In the genomic region with DNA sequence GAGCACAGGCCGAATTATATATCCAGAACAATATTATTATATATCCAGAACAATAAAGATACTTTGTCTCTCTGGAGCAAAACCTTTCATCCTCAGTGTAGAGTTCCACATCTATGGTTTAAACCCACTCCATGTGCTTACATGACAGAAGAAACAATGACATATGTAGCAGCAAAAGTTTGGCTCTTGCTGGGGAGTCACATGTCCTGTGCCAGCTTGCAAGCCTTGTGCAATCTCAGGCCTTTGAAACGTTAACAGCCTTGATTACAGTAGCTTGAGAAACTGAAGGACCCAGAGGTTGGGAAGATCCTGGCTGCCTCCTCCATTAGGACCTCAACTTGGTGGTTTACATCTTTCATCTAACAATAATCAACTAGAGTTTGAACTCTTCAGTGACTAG, we compare ENCODE assay signal across 17 mouse cellular contexts.
DNase-seq lines count a peak whose midpoint lies in the region.
"Had no signal": no experiment of that assay in that cellular context is flagged by ENCODE, and none has a peak within 500 bp of the region (broad histone marks: within the 10 kb centered on the region; RNA-seq: fewer than 3 reads in every experiment).

No protein-coding gene starts in this region.

- peak; percentile 6 for DNase-seq in adrenal gland, postnatal 10 days
- DNase-seq in adrenal gland, adult 18-20 months (ENCODE audit: low spot score in 2 of 2) = no peak
- DNase-seq in adipocyte (ENCODE audit: low spot score) = peak; percentile 41
- peak; percentile 10 for DNase-seq in adrenal gland, postnatal 14 days
- DNase-seq in cerebellum, adult 9-11 months = no peak
- no peak for DNase-seq in layer of hippocampus, adult 9-10 months (ENCODE audit: low spot score)
- DNase-seq: cerebellum, adult 11 months; cerebellum, adult 2 months; cerebellum, postnatal 10 days; cerebellum, postnatal 36 days; embryo, embryonic 11 days; gastrocnemius, postnatal 10 days; gastrocnemius, postnatal 36 days; heart, adult 2 months; heart, postnatal 14 days; heart, postnatal 4 days; kidney, adult 2 months had no signal

Comparison
In these comparisons a context has a peak if more than half of its experiments do, and no peak if none do; other contexts are left out.
1. DNase-seq: peak in adrenal gland, postnatal 10 days (single experiment), adipocyte (single experiment) and adrenal gland, postnatal 14 days (single experiment); none in adrenal gland, adult 18-20 months (0 of 2), cerebellum, adult 9-11 months (single experiment) and layer of hippocampus, adult 9-10 months (single experiment).